Mouse (Mus musculus) olfactory bulb, adult 2 months (tissue): ENCODE results near the gene Fgfr2.

Source experiments
- CTCF ChIP-seq: fragments of 200-500 bp; IDR thresholded peaks from 2 replicates; pipeline ENCODE4 v1.5.1; 2012; ENCODE audit warnings: low read depth, mild to moderate bottlenecking, low read length, moderate library complexity; ENCODE audit not compliant: insufficient read depth
- POLR2A ChIP-seq: fragments of 200-500 bp; IDR thresholded peaks from 2 replicates; pipeline ENCODE4 v1.6.1; 2012; ENCODE audit warnings: mild to moderate bottlenecking, low read depth, low read length, moderate library complexity; ENCODE audit not compliant: insufficient read depth

- TF ChIP-seq POLR2A (no peak), CTCF (no peak)
Observed at GRCm38 (mm10) chr7:130688601-130689000, 2434.5 kb downstream of the Fgfr2 start.
